Mouse (Mus musculus): ENCODE measurements around the gene Jade1. TPM values are rescaled to one million over a fixed set of nuclear protein-coding genes. Genes with fewer than 3 reads are reported as not detected.
A peak's percentile ranks its signal among the peaks of the same experiment; 100 is the strongest.

Gene Jade1
- polyA plus RNA-seq, 1 experiment from 2014 or later = 18.6 TPM

DNA sequence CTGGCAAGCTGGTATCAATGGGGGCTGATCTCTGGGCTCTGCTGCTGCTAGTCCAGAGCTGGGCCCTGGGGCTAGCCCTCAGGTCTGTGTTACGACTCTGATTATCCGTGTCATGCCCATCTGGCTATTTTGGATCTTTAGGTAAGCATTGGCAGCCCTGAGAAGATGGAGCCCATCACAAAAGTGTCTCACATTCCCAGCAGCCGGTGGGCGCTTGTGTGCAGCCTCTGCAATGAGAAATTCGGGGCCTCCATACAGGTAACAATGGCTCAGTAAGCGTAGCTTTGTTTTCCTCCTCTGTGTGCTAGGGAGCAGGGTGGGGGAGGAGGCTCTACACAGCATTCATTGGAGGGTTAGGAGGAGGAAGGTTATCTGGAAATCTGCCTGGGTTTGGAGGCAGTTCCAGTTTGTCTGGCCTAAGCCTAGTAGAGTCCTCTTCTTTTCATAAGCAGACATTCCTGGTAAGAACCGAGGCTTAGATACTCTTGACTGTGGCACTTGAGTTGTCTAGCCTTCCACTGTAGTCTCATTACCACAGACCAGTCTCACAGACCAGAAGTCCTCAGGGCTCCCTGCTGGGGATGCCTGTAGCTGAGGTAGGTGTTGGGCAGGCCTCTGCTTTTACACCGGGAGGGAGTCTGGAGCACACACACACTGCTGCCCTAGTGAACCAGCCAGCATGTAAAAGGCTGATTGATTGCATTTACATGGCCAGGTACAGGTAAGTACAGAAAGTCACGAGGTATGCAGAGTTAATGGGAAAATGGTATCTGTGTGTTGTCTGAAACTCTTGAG, 45.9 kb downstream of the Jade1 start:
- Histone ChIP-seq H3K9me3 (ENCODE audit: control insufficient read depth, low read length) (no peaks in the 10 kb centered on the region), H3K4me3 (ENCODE audit: low read depth, low read length) (no peak overlapping the region), H3K4me2 (no peak overlapping the region), H3K4me1 (replicated peaks; ENCODE audit: control insufficient read depth, insufficient read depth, low read length) (no peaks in the 10 kb centered on the region), H3K9ac (ENCODE audit: low read depth, low read length) (no peak overlapping the region), H3K27me3 (replicated peaks; ENCODE audit: control insufficient read depth, insufficient read depth, low read length) (no peaks in the 10 kb centered on the region), H3K36me3 (ENCODE audit: control insufficient read depth, insufficient read depth, low read length) (peaks cover 9% of the 10 kb centered on the region), H3K27ac (ENCODE audit: low read depth, low read length) (no peak overlapping the region)
- ATAC-seq (replicated peaks; ENCODE audit: low FRiP score) (no peak), DNase-seq (ENCODE audit: low spot score) (no peak)
- 93% methylated on average over 9 of the region's 9 CpGs for WGBS

GRCm38 (mm10) chr3:41602933-41603332, 47.4 kb downstream of the Jade1 start:
- no peak for ATAC-seq (replicated peaks; ENCODE audit: low FRiP score)
- Histone ChIP-seq H3K4me2 (no peak overlapping the region), H3K36me3 (ENCODE audit: control insufficient read depth, insufficient read depth, low read length) (peaks cover 8% of the 10 kb centered on the region), H3K27ac (ENCODE audit: low read depth, low read length) (no peak overlapping the region), H3K27me3 (replicated peaks; ENCODE audit: control insufficient read depth, insufficient read depth, low read length) (no peaks in the 10 kb centered on the region), H3K4me3 (ENCODE audit: low read depth, low read length) (no peak overlapping the region), H3K9ac (ENCODE audit: low read depth, low read length) (no peak overlapping the region), H3K9me3 (ENCODE audit: control insufficient read depth, low read length) (no peaks in the 10 kb centered on the region), H3K4me1 (replicated peaks; ENCODE audit: control insufficient read depth, insufficient read depth, low read length) (no peaks in the 10 kb centered on the region)
- DNase-seq (ENCODE audit: low spot score) = no peak
- 81% methylated on average over 10 of the region's 10 CpGs for WGBS

GRCm38 (mm10) chr3:41603470-41604019, 48.0 kb downstream of the Jade1 start:
- no peak overlapping the region for H3K4me2 ChIP-seq
- peaks cover 3% of the 10 kb centered on the region; the same call in 1 of the 2 replicates for H3K36me3 ChIP-seq (ENCODE audit: control insufficient read depth, insufficient read depth, low read length)
- no peaks in the 10 kb centered on the region for H3K4me1 ChIP-seq (replicated peaks; ENCODE audit: control insufficient read depth, insufficient read depth, low read length)
- no peak for ATAC-seq (replicated peaks; ENCODE audit: low FRiP score)
- no peak overlapping the region for H3K9ac ChIP-seq (ENCODE audit: low read depth, low read length)
- H3K9me3 ChIP-seq (ENCODE audit: control insufficient read depth, low read length) = no peaks in the 10 kb centered on the region
- H3K27me3 ChIP-seq (replicated peaks; ENCODE audit: control insufficient read depth, insufficient read depth, low read length) = no peaks in the 10 kb centered on the region
- no peak overlapping the region for H3K4me3 ChIP-seq (ENCODE audit: low read depth, low read length)
- WGBS = 73% methylated on average over 5 of the region's 5 CpGs
- no peak overlapping the region for H3K27ac ChIP-seq (ENCODE audit: low read depth, low read length)
- DNase-seq (ENCODE audit: low spot score) = no peak

GRCm38 (mm10) chr3:41604629-41605321, 49.2 kb downstream of the Jade1 start:
- Histone ChIP-seq H3K4me3 (ENCODE audit: low read depth, low read length) (no peak overlapping the region), H3K9me3 (ENCODE audit: control insufficient read depth, low read length) (no peaks in the 10 kb centered on the region), H3K36me3 (ENCODE audit: control insufficient read depth, insufficient read depth, low read length) (peaks cover 6% of the 10 kb centered on the region; the same call in 1 of the 2 replicates), H3K27me3 (replicated peaks; ENCODE audit: control insufficient read depth, insufficient read depth, low read length) (no peaks in the 10 kb centered on the region), H3K4me2 (no peak overlapping the region), H3K4me1 (replicated peaks; ENCODE audit: control insufficient read depth, insufficient read depth, low read length) (no peaks in the 10 kb centered on the region), H3K27ac (ENCODE audit: low read depth, low read length) (no peak overlapping the region), H3K9ac (ENCODE audit: low read depth, low read length) (no peak overlapping the region)
- ATAC-seq (replicated peaks; ENCODE audit: low FRiP score) (no peak), DNase-seq (ENCODE audit: low spot score) (peak; percentile 23)
- WGBS = 74% methylated on average over 12 of the region's 12 CpGs

DNA sequence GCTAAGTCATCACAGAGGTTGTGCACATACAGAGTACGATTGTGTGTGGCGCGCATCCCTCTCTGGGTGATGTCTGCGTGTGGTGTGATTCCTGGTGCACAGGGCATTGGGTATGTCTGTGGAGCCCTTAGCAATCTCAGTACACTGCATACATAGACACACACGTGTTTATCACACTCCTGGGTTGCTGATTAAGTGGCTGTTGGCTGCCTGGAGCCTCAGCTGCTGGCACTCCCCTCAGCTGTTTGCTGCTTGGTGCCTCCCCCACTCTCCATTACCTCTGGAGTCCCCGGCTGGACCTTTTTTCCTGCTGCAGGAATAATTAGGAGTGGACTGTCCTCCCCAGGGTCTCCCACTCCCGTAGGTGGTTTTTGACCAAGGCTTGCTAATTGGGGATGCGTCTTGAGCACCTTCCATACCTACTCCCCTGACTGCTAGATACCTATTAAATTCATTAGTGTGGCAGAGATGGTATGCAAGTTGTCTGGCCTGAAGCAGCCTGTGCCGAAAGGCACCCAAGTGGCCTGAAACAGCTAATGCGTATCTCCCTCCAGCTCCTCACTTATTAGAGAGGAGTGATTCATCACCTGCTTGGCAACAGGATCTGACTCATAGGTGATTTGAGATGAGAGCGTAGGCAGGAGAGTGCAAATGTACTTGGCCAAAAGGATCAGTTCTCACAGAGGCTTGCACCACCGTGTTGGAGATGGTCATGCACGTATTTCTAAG, 50.2 kb downstream of the Jade1 start:
- Histone ChIP-seq H3K4me3 (ENCODE audit: low read depth, low read length) (no peak overlapping the region), H3K9me3 (ENCODE audit: control insufficient read depth, low read length) (no peaks in the 10 kb centered on the region), H3K4me2 (no peak overlapping the region), H3K27ac (ENCODE audit: low read depth, low read length) (no peak overlapping the region), H3K9ac (ENCODE audit: low read depth, low read length) (no peak overlapping the region), H3K27me3 (replicated peaks; ENCODE audit: control insufficient read depth, insufficient read depth, low read length) (no peaks in the 10 kb centered on the region), H3K4me1 (replicated peaks; ENCODE audit: control insufficient read depth, insufficient read depth, low read length) (no peaks in the 10 kb centered on the region), H3K36me3 (ENCODE audit: control insufficient read depth, insufficient read depth, low read length) (peaks cover 14% of the 10 kb centered on the region; the same call in 1 of the 2 replicates)
- DNase-seq (ENCODE audit: low spot score) (peak; percentile 29), ATAC-seq (replicated peaks; ENCODE audit: low FRiP score) (peak; percentile 27)
- 84% methylated on average over 13 of the region's 13 CpGs for WGBS

DNA sequence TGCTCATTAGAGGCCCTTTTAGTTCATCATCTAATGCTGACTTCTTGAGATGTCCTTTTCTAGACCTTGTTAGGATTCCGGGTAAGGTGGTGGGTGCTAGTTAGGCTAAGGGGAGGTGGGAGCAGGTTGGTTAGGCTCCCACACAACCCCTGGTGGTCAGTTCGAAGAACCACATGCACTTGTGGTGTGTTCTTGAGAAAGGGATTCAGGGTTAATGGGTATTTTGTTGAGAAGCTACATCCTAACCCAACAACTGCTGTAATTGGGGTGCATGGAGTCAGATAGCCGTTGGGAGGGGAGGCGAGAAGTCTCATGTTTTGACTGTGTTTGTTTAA, 50.8 kb downstream of the Jade1 start:
- ATAC-seq (replicated peaks; ENCODE audit: low FRiP score) = no peak
- Histone ChIP-seq H3K27me3 (replicated peaks; ENCODE audit: control insufficient read depth, insufficient read depth, low read length) (no peaks in the 10 kb centered on the region), H3K36me3 (ENCODE audit: control insufficient read depth, insufficient read depth, low read length) (peaks cover 14% of the 10 kb centered on the region; the same call in 1 of the 2 replicates), H3K9me3 (ENCODE audit: control insufficient read depth, low read length) (no peaks in the 10 kb centered on the region), H3K9ac (ENCODE audit: low read depth, low read length) (no peak overlapping the region), H3K4me1 (replicated peaks; ENCODE audit: control insufficient read depth, insufficient read depth, low read length) (no peaks in the 10 kb centered on the region), H3K4me2 (no peak overlapping the region), H3K4me3 (ENCODE audit: low read depth, low read length) (no peak overlapping the region), H3K27ac (ENCODE audit: low read depth, low read length) (no peak overlapping the region)
- DNase-seq (ENCODE audit: low spot score) = peak; percentile 28
- 90% methylated on average over 4 of the region's 4 CpGs for WGBS

DNA sequence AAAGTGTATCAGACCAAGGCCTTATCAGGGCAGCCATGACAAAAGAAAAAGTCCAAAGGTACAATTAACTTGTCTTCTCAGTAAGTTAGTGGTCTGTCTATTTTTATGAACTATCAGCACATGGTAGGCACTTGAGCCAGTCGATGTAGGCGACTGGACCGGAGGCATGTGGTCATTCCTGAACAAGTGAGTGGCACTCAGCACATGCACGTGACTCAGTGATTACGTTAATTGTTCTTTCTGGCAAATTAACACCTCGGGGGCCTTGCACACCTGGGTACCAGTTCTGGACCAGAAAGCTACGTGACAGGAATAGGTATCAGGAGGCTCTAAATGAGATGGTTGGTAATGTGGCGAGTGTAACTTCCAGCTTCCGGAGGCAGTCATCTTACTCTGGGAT, 51.5 kb downstream of the Jade1 start:
- Histone ChIP-seq H3K9ac (ENCODE audit: low read depth, low read length) (no peak overlapping the region), H3K4me2 (no peak overlapping the region), H3K4me3 (ENCODE audit: low read depth, low read length) (no peak overlapping the region), H3K27me3 (replicated peaks; ENCODE audit: control insufficient read depth, insufficient read depth, low read length) (no peaks in the 10 kb centered on the region), H3K4me1 (replicated peaks; ENCODE audit: control insufficient read depth, insufficient read depth, low read length) (no peaks in the 10 kb centered on the region), H3K27ac (ENCODE audit: low read depth, low read length) (no peak overlapping the region), H3K9me3 (ENCODE audit: control insufficient read depth, low read length) (no peaks in the 10 kb centered on the region), H3K36me3 (ENCODE audit: control insufficient read depth, insufficient read depth, low read length) (peaks cover 18% of the 10 kb centered on the region)
- DNase-seq (ENCODE audit: low spot score) (peak; percentile 22), ATAC-seq (replicated peaks; ENCODE audit: low FRiP score) (no peak)
- 94% methylated on average over 9 of the region's 9 CpGs for WGBS

GRCm38 (mm10) chr3:41607467-41607866, 51.9 kb downstream of the Jade1 start:
- Histone ChIP-seq H3K27ac (ENCODE audit: low read depth, low read length) (no peak overlapping the region), H3K9me3 (ENCODE audit: control insufficient read depth, low read length) (no peaks in the 10 kb centered on the region), H3K27me3 (replicated peaks; ENCODE audit: control insufficient read depth, insufficient read depth, low read length) (no peaks in the 10 kb centered on the region), H3K4me3 (ENCODE audit: low read depth, low read length) (no peak overlapping the region), H3K9ac (ENCODE audit: low read depth, low read length) (no peak overlapping the region), H3K36me3 (ENCODE audit: control insufficient read depth, insufficient read depth, low read length) (peaks cover 20% of the 10 kb centered on the region), H3K4me2 (no peak overlapping the region), H3K4me1 (replicated peaks; ENCODE audit: control insufficient read depth, insufficient read depth, low read length) (no peaks in the 10 kb centered on the region)
- ATAC-seq (replicated peaks; ENCODE audit: low FRiP score) (no peak), DNase-seq (ENCODE audit: low spot score) (peak; percentile 28)
- WGBS = 94% methylated on average over 8 of the region's 8 CpGs
